Mouse (Mus musculus) thymus, postnatal 10 days (tissue): Measurements from ENCODE around the gene Sbsn.
"Not testable (repeated sequence)": the region's sequence is repeated elsewhere in the genome, so short reads cannot be mapped to it uniquely, and the experiment has no call there.

Experiments
- DNase-seq, 2 experiments: peaks; one replicate each; pipeline ENCODE4 v3.0.0; 2021; ENCODE audit warnings: low spot score in 2 of 2

Sbsn gene

GRCm38 (mm10) chr7:30751086-30751669, at the start of gene Sbsn:
Sbsn (plus strand) TSS chr7:30751471.
- no peak for DNase-seq

- no peak for DNase-seq
Measured at GRCm38 (mm10) chr7:30706214-30706882, 44.9 kb upstream of the Sbsn start.

- DNase-seq = no peak
Measured at GRCm38 (mm10) chr7:30707441-30707840, 43.8 kb upstream of the Sbsn start.

- no peak for DNase-seq
Measured at GRCm38 (mm10) chr7:30711942-30712341, 39.3 kb upstream of the Sbsn start, which contains the start of gene Atp4a. Atp4a (plus strand) TSS chr7:30712209.

GRCm38 (mm10) chr7:30717006-30717715, 34.1 kb upstream of the Sbsn start:
- peak; percentile 50 to 67 for DNase-seq

GRCm38 (mm10) chr7:30717716-30718046, 33.6 kb upstream of the Sbsn start:
- no peak for DNase-seq

- no peak for DNase-seq
Measured at GRCm38 (mm10) chr7:30719669-30720068, 31.6 kb upstream of the Sbsn start.

GRCm38 (mm10) chr7:30721286-30721685, 30.0 kb upstream of the Sbsn start:
- no peak for DNase-seq

- no peak for DNase-seq
Measured at GRCm38 (mm10) chr7:30723274-30723953, 27.9 kb upstream of the Sbsn start.

- no peak for DNase-seq
Measured at GRCm38 (mm10) chr7:30728214-30728613, 23.1 kb upstream of the Sbsn start.

GRCm38 (mm10) chr7:30728739-30729395, 22.4 kb upstream of the Sbsn start:
- DNase-seq = no peak

GRCm38 (mm10) chr7:30729396-30730063, 21.7 kb upstream of the Sbsn start, which contains the start of gene Tmem147:
Tmem147 (minus strand) TSS chr7:30729540.
- peak; percentile 92 to 94 for DNase-seq

- not testable (repeated sequence) for DNase-seq
Measured at GRCm38 (mm10) chr7:30730064-30730722, 21.1 kb upstream of the Sbsn start.

- DNase-seq = no peak
Measured at GRCm38 (mm10) chr7:30736211-30736610, 15.1 kb upstream of the Sbsn start.

GRCm38 (mm10) chr7:30742570-30742969, 8.7 kb upstream of the Sbsn start:
- DNase-seq = not testable (repeated sequence)

GRCm38 (mm10) chr7:30743617-30744016, 7.7 kb upstream of the Sbsn start, which contains the start of gene Gapdhs:
Gapdhs (minus strand) TSS chr7:30743681.
- DNase-seq = not testable (repeated sequence)

GRCm38 (mm10) chr7:30744022-30744598, 7.2 kb upstream of the Sbsn start:
- DNase-seq = no peak

GRCm38 (mm10) chr7:30747525-30748204, 3.6 kb upstream of the Sbsn start:
- DNase-seq = no peak

GRCm38 (mm10) chr7:30749824-30750606, 1.3 kb upstream of the Sbsn start:
- no peak for DNase-seq
